Mouse (Mus musculus) v-Abl transformed pro-B cells (cell line): ENCODE measurements around the gene Ush2a.

Experiments
- in situ Hi-C, 2 experiments: fragments of 400-800 bp; cut with MboI; formaldehyde crosslinking; loops; one replicate each; pipeline ENCODE4 v1.15.1; 2025; ENCODE audit not compliant: unreplicated experiment in 2 of 2

Gene Ush2a

DNA sequence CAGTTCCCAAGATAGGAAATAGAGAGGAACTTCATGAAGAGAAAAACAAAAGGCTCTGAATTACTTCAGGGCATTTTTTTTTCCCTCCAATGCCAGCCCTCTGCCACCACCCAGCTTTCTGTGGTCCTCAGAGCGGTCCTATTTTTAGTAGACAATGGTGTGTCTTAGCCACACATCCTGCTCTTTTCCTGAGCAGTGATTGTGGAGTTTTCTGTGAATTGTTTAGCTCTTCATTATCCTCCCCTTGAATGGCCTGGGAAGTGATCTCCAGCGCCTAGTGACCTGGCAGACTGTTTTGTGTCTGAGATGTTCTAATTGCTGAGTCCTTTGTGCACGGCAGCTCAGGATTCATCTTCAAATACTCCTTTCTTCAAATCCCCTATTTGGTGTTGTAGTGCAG is 397.3 kb downstream of the Ush2a start:
- in situ Hi-C loops, result no loop called here

DNA sequence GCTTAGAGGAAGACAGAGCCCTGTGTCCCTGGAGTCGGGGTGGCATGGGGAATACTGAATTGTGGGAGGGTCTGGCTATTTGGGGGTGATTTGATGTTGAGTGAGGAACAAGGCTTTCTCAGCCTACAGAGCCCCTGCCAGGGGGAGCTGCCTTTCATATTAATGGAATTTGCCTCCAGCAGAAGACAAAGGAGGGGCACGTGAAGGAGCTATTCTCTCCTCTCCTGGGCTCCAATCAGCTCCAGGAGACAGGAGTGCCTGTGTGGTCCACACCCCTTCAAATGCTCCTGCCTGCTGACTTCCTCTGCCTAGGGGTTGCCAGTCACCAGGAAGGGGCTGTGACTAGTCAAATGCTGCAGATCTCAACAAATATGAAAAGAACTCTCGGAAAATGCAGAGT is 398.5 kb downstream of the Ush2a start:
- in situ Hi-C loops, result no loop called here

GRCm38 (mm10) chr1:188660882-188661281 is 399.1 kb downstream of the Ush2a start:
- in situ Hi-C loops, result no loop called here

- in situ Hi-C loops, result no loop called here
These were observed 405.6 kb downstream of the Ush2a start for GRCm38 (mm10) chr1:188667460-188667859.

DNA sequence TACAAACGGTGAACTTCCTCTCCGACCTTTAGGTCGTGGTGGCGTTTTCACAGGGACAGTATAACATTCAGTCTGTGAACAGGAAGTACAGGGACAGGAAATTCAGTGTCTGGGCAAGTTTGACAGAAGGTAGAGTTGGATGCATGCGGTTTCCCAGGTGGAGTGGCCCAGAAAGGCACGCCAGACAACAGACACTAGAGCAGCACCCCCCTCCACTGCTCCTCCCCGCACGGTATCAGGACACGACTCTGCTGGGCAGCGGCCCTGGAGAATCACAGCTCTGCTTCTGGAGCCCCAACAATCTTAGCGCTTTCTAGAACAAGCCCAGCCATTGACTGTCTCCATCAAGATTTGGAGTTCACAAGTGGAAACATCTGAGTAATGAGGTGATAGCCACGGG is 406.7 kb downstream of the Ush2a start:
- in situ Hi-C loops, result no loop called here

DNA sequence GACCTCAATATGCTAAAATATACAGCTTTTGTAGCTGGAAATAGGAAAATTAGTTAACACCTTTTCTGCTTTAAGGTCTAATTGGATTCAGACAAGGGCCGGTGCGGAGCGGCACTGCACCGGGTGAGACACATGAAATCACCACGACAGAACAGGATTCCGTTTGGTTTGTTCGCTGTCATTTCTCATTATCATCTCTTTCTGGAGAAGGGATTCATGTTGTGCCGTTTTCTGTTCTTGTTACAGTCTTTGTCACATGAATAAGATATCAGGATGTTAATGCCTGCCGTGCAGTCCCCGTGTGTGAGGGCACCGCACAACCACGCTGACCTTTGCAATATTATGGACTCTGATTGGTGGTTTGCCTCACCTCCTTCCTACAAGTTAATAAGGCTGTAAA is 411.0 kb downstream of the Ush2a start:
- in situ Hi-C loops, result no loop called here

DNA sequence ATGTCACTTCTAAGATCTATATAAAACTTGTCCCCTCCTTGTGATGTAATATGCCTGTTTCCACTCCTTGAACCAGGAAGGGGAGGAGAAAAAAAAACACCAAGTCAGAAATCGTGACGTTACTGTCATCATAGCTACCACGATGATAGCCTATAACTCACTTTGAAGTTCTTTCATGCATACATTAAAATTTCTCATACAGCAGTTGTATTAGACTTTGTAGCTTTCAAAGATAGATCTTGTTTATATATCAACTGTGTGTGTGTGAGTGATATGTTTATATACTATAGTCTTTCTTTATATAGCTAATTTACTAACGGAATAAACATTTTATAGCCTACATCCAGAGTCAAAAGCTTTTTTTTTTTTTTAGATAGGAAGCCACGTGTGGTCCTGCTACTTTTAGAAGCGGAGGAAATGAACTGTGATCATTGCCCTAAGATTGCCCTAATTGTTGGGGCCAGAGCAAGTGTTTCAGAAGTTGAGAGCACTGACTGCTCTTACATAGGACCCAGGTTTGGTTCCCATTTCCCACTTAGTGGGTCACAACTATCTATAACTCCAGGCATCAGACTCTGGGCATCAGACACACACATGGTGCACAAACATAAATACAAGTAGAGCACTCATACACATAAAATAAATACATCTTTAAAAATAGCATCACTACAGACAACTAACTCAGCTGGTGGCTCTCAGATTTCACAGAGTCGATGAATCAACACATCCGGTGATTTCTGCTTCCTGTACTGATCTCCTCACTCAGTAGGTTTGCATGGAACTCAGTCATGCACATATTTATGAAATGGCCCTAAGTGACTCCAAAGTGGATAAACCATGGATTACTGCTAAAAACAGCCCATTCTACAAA is 413.1 kb downstream of the Ush2a start:
- in situ Hi-C loops, result no loop called here

- in situ Hi-C loops, result no loop called here
These were observed 413.7 kb downstream of the Ush2a start for GRCm38 (mm10) chr1:188675511-188675863.

GRCm38 (mm10) chr1:188678189-188678588 is 416.4 kb downstream of the Ush2a start:
- in situ Hi-C loops, result no loop called here

- in situ Hi-C loops, result no loop called here
These were observed 424.5 kb downstream of the Ush2a start for GRCm38 (mm10) chr1:188686362-188686761.

GRCm38 (mm10) chr1:188696295-188696694 is 434.5 kb downstream of the Ush2a start:
- in situ Hi-C loops, result no loop called here

- in situ Hi-C loops, result no loop called here
These were observed 446.4 kb downstream of the Ush2a start for GRCm38 (mm10) chr1:188708176-188708575.

GRCm38 (mm10) chr1:188708694-188709093 is 446.9 kb downstream of the Ush2a start:
- in situ Hi-C loops, result no loop called here

DNA sequence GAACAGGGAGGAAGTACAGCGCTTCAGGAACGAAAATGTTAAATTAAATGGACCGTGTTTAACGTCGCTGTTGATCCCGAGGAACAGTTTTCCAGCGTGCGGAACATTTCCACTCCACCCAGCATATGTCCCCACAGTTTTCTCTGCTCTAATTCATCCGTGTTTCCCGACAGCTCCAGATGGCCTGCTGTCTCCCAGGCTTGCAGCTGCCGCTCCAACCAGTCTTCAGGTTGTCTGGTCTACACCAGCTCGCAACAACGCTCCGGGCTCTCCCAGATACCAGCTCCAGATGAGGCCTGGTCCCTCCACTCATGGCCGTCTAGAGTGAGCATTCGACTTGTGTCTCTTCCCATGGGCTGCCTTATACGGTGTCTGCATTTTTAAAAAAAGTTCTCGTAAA is 452.3 kb downstream of the Ush2a start:
- in situ Hi-C loops, result no loop called here

DNA sequence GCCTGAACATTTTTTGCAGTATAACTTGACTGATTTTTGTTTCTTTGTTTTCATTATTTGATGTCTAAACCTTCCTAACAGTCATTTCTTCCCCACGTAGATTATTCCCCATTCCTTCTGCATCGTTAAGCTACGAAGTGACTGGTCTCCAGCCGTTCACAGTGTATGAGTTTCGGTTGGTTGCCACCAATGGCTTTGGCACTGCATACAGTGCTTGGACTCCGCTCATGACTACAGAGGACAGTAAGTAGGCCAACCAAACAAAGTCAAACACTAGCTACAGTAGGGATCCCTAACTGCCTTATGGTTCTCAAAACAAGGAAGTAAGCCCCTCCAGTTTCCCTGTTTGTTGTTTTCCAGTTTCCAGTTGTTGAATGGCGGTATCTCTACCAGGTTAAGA is 453.1 kb downstream of the Ush2a start:
- in situ Hi-C loops, result no loop called here

GRCm38 (mm10) chr1:188716886-188717285 is 455.1 kb downstream of the Ush2a start:
- in situ Hi-C loops, result no loop called here

- in situ Hi-C loops, result no loop called here
These were observed 463.5 kb downstream of the Ush2a start for GRCm38 (mm10) chr1:188725122-188725995.

DNA sequence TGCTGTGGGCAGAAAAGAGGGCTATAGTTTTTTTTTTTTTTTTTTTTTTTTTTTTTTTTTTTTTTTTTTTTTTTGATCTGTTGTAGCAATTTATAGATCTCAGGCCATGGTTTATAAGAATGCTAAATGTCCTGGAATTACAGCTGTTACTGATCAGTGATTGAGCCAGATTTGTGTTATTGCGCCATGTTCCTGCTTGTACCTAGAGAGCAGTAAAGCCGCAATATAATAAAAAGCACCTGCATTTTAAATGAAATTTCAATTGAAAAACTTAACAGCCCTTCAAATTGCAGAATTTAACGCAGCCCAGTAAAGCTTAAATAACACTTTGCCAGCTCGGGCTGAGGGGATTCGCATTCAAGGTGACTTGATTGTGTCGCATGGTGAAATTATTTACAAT is 465.1 kb downstream of the Ush2a start:
- in situ Hi-C loops, result no loop called here

GRCm38 (mm10) chr1:188728625-188729024 is 466.8 kb downstream of the Ush2a start:
- in situ Hi-C loops, result no loop called here

DNA sequence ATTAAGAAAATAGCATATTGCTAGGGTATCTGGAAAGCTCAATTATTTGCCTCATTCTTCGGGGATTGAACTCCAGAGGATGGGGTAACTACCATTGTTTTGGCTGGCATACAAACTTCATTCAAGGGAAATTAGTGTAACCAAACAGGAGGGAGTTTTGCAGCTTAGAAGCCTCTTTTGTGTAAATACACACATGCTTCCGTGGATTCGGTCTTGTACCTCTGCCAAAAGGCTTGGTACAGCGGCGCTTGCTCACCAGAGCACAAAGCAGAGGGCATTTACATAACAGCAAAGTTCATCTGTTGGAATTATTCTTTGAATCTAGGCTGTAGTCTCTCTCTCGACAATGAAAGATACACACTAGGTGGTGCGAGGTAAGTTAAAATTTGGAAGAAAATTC is 467.4 kb downstream of the Ush2a start:
- in situ Hi-C loops, result no loop called here

DNA sequence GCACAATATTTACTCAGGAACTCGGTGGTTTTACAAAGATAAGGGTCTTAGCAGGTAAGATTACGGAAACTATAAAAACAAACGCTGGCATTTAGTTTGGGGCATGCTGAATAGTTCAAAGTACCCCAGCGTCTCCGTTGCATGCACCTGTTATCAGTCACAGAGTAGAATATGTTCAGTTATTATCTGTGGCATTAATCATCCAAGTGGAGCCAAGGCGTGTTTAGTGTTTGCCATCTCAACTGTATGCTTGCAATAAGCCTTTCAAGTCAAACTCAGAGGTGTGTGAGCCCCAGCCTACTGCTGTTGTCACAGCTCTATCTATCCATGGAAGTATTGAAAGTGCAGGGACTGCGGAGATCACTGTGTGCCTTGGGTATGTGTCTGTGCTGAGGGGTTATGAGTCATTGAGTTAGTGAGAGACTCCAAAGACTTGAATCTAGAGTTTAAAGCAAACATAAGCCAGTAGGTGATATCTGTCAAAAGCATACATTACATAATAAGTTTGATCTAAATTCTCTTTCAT is 473.0 kb downstream of the Ush2a start:
- in situ Hi-C loops, result no loop called here

DNA sequence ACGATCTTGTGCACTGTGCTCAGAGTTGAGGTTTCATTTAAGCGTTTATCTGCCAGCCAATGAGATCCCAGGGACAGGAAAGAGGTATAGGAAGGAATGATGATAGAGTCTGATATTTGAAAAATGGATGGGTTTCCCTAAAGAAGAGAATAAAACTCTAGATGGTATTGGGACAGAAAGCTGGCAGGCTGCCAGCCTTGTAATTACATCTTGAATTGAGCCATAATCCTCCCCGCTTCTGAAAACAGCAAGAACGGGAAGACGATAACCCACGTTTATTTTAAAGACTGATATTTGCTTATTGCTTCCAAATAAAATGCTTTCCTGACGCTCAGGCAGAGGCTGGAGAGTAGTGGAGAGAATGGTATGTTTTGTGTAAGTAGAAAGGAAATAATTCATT is 481.1 kb downstream of the Ush2a start:
- in situ Hi-C loops, result no loop called here
